Mouse (Mus musculus) intestine, embryonic 16.5 days (tissue): ENCODE results near the gene Rab3il1. TPM values are rescaled to one million over a fixed set of nuclear protein-coding genes. Genes with fewer than 3 reads are reported as not detected.

Experiments used
- ATAC-seq: fragments of 200-750 bp; cut with Nextera tagmentation; 2 replicates; pipeline ENCODE4 v1.8.0; 2017; ENCODE audit warnings: moderate TSS enrichment, moderate library complexity
- H3K27ac ChIP-seq: fragments of 300-500 bp; sonication (generic); 2 replicates; pipeline ENCODE4 v1.5.1; 2014; ENCODE audit warnings: mild to moderate bottlenecking, low read length
- H3K27me3 ChIP-seq: fragments of 300-500 bp; sonication (generic); replicated peaks from 2 replicates; pipeline ENCODE4 v1.6.1; 2014; ENCODE audit warnings: low read length, control low read depth, mixed read lengths; ENCODE audit not compliant: control insufficient read depth, insufficient read depth
- H3K36me3 ChIP-seq: fragments of 300-500 bp; sonication (generic); 2 replicates; pipeline ENCODE4 v1.6.1; 2014; ENCODE audit warnings: low read length, control low read depth; ENCODE audit not compliant: control insufficient read depth, insufficient read depth
- H3K4me1 ChIP-seq: fragments of 300-500 bp; sonication (generic); 2 replicates; pipeline ENCODE4 v1.6.1; 2014; ENCODE audit warnings: low read length, control low read depth, mixed read lengths; ENCODE audit not compliant: control insufficient read depth, insufficient read depth
- H3K4me2 ChIP-seq: fragments of 300-500 bp; sonication (generic); 2 replicates; pipeline ENCODE4 v1.6.1; 2014; ENCODE audit warnings: low read depth, low read length, control low read depth
- H3K4me3 ChIP-seq: fragments of 300-500 bp; sonication (generic); 2 replicates; pipeline ENCODE4 v1.5.1; 2014; ENCODE audit warnings: mild to moderate bottlenecking, low read length
- H3K9ac ChIP-seq: fragments of 300-500 bp; sonication (generic); 2 replicates; pipeline ENCODE4 v1.6.1; 2014; ENCODE audit warnings: low read depth, low read length
- H3K9me3 ChIP-seq: fragments of 300-500 bp; sonication (generic); 2 replicates; pipeline ENCODE4 v1.6.1; 2016; ENCODE audit warnings: low read length, control low read depth; ENCODE audit not compliant: control insufficient read depth
- WGBS: fragments of 180-500 bp; shearing (Covaris S2); extraction: QIAGEN DNeasy Blood & Tissue Kit; methylation state at CpG from one replicate; pipeline ENCODE4 v1.1.7; 2014; 5-methylcytosine and 5-hydroxymethylcytosine counted together
- polyA plus RNA-seq: library from polyadenylated mRNA; unstranded; fragments of >200 nt; fragmentation: Nextera tagmentation; extraction: Ambion mirVana; gene quantifications from 2 replicates; pipeline ENCODE4 v1.2.1, GENCODE M21; 2015

The Rab3il1 gene
- polyA plus RNA-seq, 1 experiment from 2014 or later, result 45.7 TPM

- Histone ChIP-seq H3K9me3 (no peaks in the 10 kb centered on the region), H3K4me2 (no peak overlapping the region), H3K4me3 (no peak overlapping the region), H3K27ac (no peak overlapping the region), H3K9ac (no peak overlapping the region), H3K27me3 (no peaks in the 10 kb centered on the region), H3K36me3 (no peaks in the 10 kb centered on the region), H3K4me1 (no peaks in the 10 kb centered on the region)
- no peak for ATAC-seq
- 97% methylated on average over 1 of the region's 1 CpGs for WGBS
These were observed 2.2 kb downstream of the Rab3il1 start for GRCm38 (mm10) chr19:10003696-10004095.

- H3K9me3 ChIP-seq, result no peaks in the 10 kb centered on the region
- no peak overlapping the region for H3K27ac ChIP-seq
- no peaks in the 10 kb centered on the region for H3K27me3 ChIP-seq
- H3K36me3 ChIP-seq, result no peaks in the 10 kb centered on the region
- H3K4me1 ChIP-seq, result peaks cover 28% of the 10 kb centered on the region
- 73% methylated on average over 1 of the region's 1 CpGs for WGBS
- H3K4me2 ChIP-seq, result no peak overlapping the region
- H3K9ac ChIP-seq, result no peak overlapping the region
- no peak overlapping the region for H3K4me3 ChIP-seq
- ATAC-seq, result no peak
These were observed 9.9 kb downstream of the Rab3il1 start for GRCm38 (mm10) chr19:10011408-10011807.

GRCm38 (mm10) chr19:10012827-10013278 is 11.4 kb downstream of the Rab3il1 start:
- 23% methylated on average over 6 of the region's 6 CpGs for WGBS
- H3K27me3 ChIP-seq, result no peaks in the 10 kb centered on the region

GRCm38 (mm10) chr19:10013348-10013747 is 11.9 kb downstream of the Rab3il1 start:
- peak overlapping the region; percentile 88 for H3K27ac ChIP-seq
- H3K36me3 ChIP-seq, result no peaks in the 10 kb centered on the region
- H3K9ac ChIP-seq, result 0 out of 2 replicates have a peak overlapping the region, but pooled peaks have one; percentile 47
- H3K4me2 ChIP-seq, result no peak overlapping the region
- H3K27me3 ChIP-seq, result no peaks in the 10 kb centered on the region
- no peaks in the 10 kb centered on the region for H3K9me3 ChIP-seq
- ATAC-seq, result no peak
- peaks cover 35% of the 10 kb centered on the region for H3K4me1 ChIP-seq
- H3K4me3 ChIP-seq, result no peak overlapping the region
- WGBS, result 30% methylated on average over 3 of the region's 3 CpGs

More at GRCm38 (mm10) chr19:10012827-10013278, 11.4 kb downstream of the Rab3il1 start:
- Histone ChIP-seq H3K9me3 (no peaks in the 10 kb centered on the region), H3K9ac (peak overlapping the region; percentile 47; the same call in 1 of the 2 replicates), H3K4me2 (no peak overlapping the region), H3K4me3 (no peak overlapping the region), H3K4me1 (peaks cover 33% of the 10 kb centered on the region), H3K36me3 (no peaks in the 10 kb centered on the region), H3K27ac (peak overlapping the region; percentile 88)
- peak; percentile 27 for ATAC-seq

GRCm38 (mm10) chr19:10013913-10014312 is 12.4 kb downstream of the Rab3il1 start:
- H3K27me3 ChIP-seq, result no peaks in the 10 kb centered on the region
- H3K4me2 ChIP-seq, result no peak overlapping the region
- no peaks in the 10 kb centered on the region for H3K9me3 ChIP-seq
- no peak overlapping the region for H3K4me3 ChIP-seq
- H3K9ac ChIP-seq, result no peak overlapping the region
- 26% methylated on average over 5 of the region's 5 CpGs for WGBS
- no peaks in the 10 kb centered on the region for H3K36me3 ChIP-seq
- peak overlapping the region; percentile 88 for H3K27ac ChIP-seq
- peaks cover 40% of the 10 kb centered on the region for H3K4me1 ChIP-seq
- ATAC-seq, result no peak

GRCm38 (mm10) chr19:10014824-10015223 is 13.4 kb downstream of the Rab3il1 start:
- Histone ChIP-seq H3K4me3 (peak overlapping the region; percentile 38), H3K36me3 (no peaks in the 10 kb centered on the region), H3K27me3 (no peaks in the 10 kb centered on the region), H3K9ac (peak overlapping the region; percentile 34), H3K27ac (peak overlapping the region; percentile 23; the same call in 1 of the 2 replicates), H3K4me1 (peaks cover 49% of the 10 kb centered on the region), H3K9me3 (no peaks in the 10 kb centered on the region), H3K4me2 (peak overlapping the region; percentile 37)
- WGBS, result 59% methylated on average over 13 of the region's 13 CpGs
- peak; percentile 52 for ATAC-seq

- H3K27ac ChIP-seq, result 0 out of 2 replicates have a peak overlapping the region, but pooled peaks have one; percentile 23
- ATAC-seq, result no peak
These were observed 14.0 kb downstream of the Rab3il1 start for GRCm38 (mm10) chr19:10015442-10015841.

GRCm38 (mm10) chr19:10016151-10016550 is 14.7 kb downstream of the Rab3il1 start:
- H3K4me2 ChIP-seq, result peak overlapping the region; percentile 37; the same call in 1 of the 2 replicates
- no peaks in the 10 kb centered on the region for H3K27me3 ChIP-seq
- no peak overlapping the region for H3K27ac ChIP-seq
- no peaks in the 10 kb centered on the region for H3K36me3 ChIP-seq
- peaks cover 50% of the 10 kb centered on the region for H3K4me1 ChIP-seq
- no peak overlapping the region for H3K9ac ChIP-seq
- H3K9me3 ChIP-seq, result no peaks in the 10 kb centered on the region
- ATAC-seq, result no peak
- 78% methylated on average over 4 of the region's 4 CpGs for WGBS
- peak overlapping the region; percentile 15; the same call in 1 of the 2 replicates for H3K4me3 ChIP-seq

More at GRCm38 (mm10) chr19:10015442-10015841, 14.0 kb downstream of the Rab3il1 start:
- peaks cover 50% of the 10 kb centered on the region for H3K4me1 ChIP-seq
- no peaks in the 10 kb centered on the region for H3K9me3 ChIP-seq
- peak overlapping the region; percentile 37 for H3K4me2 ChIP-seq
- peak overlapping the region; percentile 38 for H3K4me3 ChIP-seq
- 64% methylated on average over 4 of the region's 4 CpGs for WGBS
- H3K27me3 ChIP-seq, result no peaks in the 10 kb centered on the region
- peak overlapping the region; percentile 34; the same call in 1 of the 2 replicates for H3K9ac ChIP-seq
- H3K36me3 ChIP-seq, result no peaks in the 10 kb centered on the region

GRCm38 (mm10) chr19:10017637-10018526 is 16.4 kb downstream of the Rab3il1 start:
- H3K27me3 ChIP-seq, result no peaks in the 10 kb centered on the region
- H3K4me1 ChIP-seq, result peaks cover 60% of the 10 kb centered on the region
- H3K4me2 ChIP-seq, result peak overlapping the region; percentile 93
- peak; percentile 94 for ATAC-seq
- H3K9ac ChIP-seq, result peak overlapping the region; percentile 75
- H3K4me3 ChIP-seq, result peak overlapping the region; percentile 69
- H3K27ac ChIP-seq, result peak overlapping the region; percentile 54
- H3K36me3 ChIP-seq, result no peaks in the 10 kb centered on the region
- no peaks in the 10 kb centered on the region for H3K9me3 ChIP-seq
- 7% methylated on average over 44 of the region's 44 CpGs for WGBS
